Mouse (Mus musculus) stomach, postnatal 0 days (tissue): Measurements from ENCODE around the gene Unc13b.

Experiments used
- CTCF ChIP-seq: IDR thresholded peaks from 2 replicates; pipeline ENCODE4 v1.5.1; 2016; ENCODE audit warnings: antibody characterized with exemption, low read depth, mild to moderate bottlenecking, moderate library complexity
- EP300 ChIP-seq: optimal IDR thresholded peaks from 2 replicates; pipeline ENCODE3; 2016; ENCODE audit warnings: antibody characterized with exemption

DNA sequence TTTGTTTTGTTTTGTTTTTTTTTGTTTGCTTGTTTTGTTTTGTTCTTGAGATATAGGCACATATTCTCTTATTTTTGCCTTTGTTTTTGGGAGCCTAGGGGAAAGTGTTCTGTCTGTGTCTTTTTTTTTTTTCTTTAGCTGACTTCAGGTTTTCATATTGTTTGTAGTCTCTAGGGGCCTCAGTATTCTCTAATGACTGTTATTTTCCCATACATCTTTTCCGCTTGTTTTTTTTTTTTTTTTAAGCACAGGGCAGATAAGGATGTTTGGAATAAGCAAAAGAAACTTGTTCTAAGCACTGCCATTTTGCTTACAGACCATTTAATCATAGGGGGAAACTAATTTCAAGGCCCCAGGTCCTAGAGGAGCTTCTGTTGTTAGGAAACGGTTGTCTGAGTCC, 23.7 kb downstream of the Unc13b start:
- no peak for TF ChIP-seq CTCF
- TF ChIP-seq EP300 = no peak
